Mouse (Mus musculus) urinary bladder, postnatal 36 days (tissue): ENCODE measurements around the gene Gtpbp4.
A peak's percentile ranks its signal among the peaks of the same experiment; 100 is the strongest.
"Not testable (repeated sequence)": the region's sequence is repeated elsewhere in the genome, so short reads cannot be mapped to it uniquely, and the experiment has no call there.

Experiments used
- DNase-seq, 2 experiments: peaks; one replicate each; pipeline ENCODE4 v3.0.0; 2022; ENCODE audit warnings: low spot score in 2 of 2, mixed read lengths in 1 of 2

Gene Gtpbp4

GRCm38 (mm10) chr13:8995990-8996786 is at the start of gene Gtpbp4:
Gene Gtpbp4, minus strand, starts transcription at chr13:8996083.
- DNase-seq: peak; percentile 93 to 97

GRCm38 (mm10) chr13:9044731-9045130 is 48.8 kb upstream of the Gtpbp4 start:
- no peak for DNase-seq

GRCm38 (mm10) chr13:9043289-9044049 is 47.6 kb upstream of the Gtpbp4 start:
- DNase-seq: no peak

GRCm38 (mm10) chr13:9040626-9041025 is 44.7 kb upstream of the Gtpbp4 start:
- no peak for DNase-seq

GRCm38 (mm10) chr13:9031996-9032661 is 36.2 kb upstream of the Gtpbp4 start:
- no peak for DNase-seq

GRCm38 (mm10) chr13:9030364-9030763 is 34.5 kb upstream of the Gtpbp4 start:
- DNase-seq: no peak

GRCm38 (mm10) chr13:9027251-9027650 is 31.4 kb upstream of the Gtpbp4 start:
- no peak for DNase-seq

GRCm38 (mm10) chr13:9022623-9023022 is 26.7 kb upstream of the Gtpbp4 start:
- DNase-seq: no peak

GRCm38 (mm10) chr13:9021556-9021955 is 25.7 kb upstream of the Gtpbp4 start:
- no peak for DNase-seq

GRCm38 (mm10) chr13:9019713-9020112 is 23.8 kb upstream of the Gtpbp4 start:
- no peak for DNase-seq

- no peak for DNase-seq
These were observed 23.2 kb upstream of the Gtpbp4 start for GRCm38 (mm10) chr13:9018974-9019587.

GRCm38 (mm10) chr13:9017190-9017589 is 21.3 kb upstream of the Gtpbp4 start:
- DNase-seq: peak in 1 of 2 experiments; percentile 24

- peak in 1 of 2 experiments; percentile 5 for DNase-seq
These were observed 18.5 kb upstream of the Gtpbp4 start for GRCm38 (mm10) chr13:9014431-9014830.

GRCm38 (mm10) chr13:9013483-9013882 is 17.6 kb upstream of the Gtpbp4 start:
- DNase-seq: no peak

GRCm38 (mm10) chr13:9011596-9012350 is 15.9 kb upstream of the Gtpbp4 start:
- DNase-seq: peak in 1 of 2 experiments; percentile 36

GRCm38 (mm10) chr13:9003306-9003705 is 7.4 kb upstream of the Gtpbp4 start:
- DNase-seq: no peak

GRCm38 (mm10) chr13:8999464-8999863 is 3.6 kb upstream of the Gtpbp4 start:
- DNase-seq: no peak

- DNase-seq: not testable (repeated sequence)
These were observed 1.3 kb upstream of the Gtpbp4 start for GRCm38 (mm10) chr13:8997221-8997620.

GRCm38 (mm10) chr13:8995159-8995989 is 509 bp downstream of the Gtpbp4 start:
- no peak for DNase-seq

- no peak for DNase-seq
These were observed 3.7 kb downstream of the Gtpbp4 start for GRCm38 (mm10) chr13:8992231-8992630.
